Mouse (Mus musculus) kidney, postnatal 36 days (tissue): ENCODE measurements at regions not wholly inside any gene's neighbourhood (a gene's known extent, or its start where the extent isn't known, plus 50 kb on each side); places are given as distances from the start of the nearest gene placed in this dataset.

ENCODE experiments used
- DNase-seq, 2 experiments: peaks; one replicate each; pipeline ENCODE4 v3.0.0; 2021 to 2022; ENCODE audit warnings: mixed read lengths in 2 of 2

GRCm38 (mm10) chr12:95937705-95938104, 245.7 kb downstream of the Flrt2 start:
- no peak for DNase-seq

- no peak for DNase-seq
Observed at GRCm38 (mm10) chr12:95940465-95941012, 248.5 kb downstream of the Flrt2 start.

GRCm38 (mm10) chr12:95959786-95960504, 267.9 kb downstream of the Flrt2 start:
- DNase-seq = no peak

- no peak for DNase-seq
Observed at GRCm38 (mm10) chr12:95960505-95960871, 268.5 kb downstream of the Flrt2 start.

- DNase-seq = peak; percentile 11 to 20
Observed at GRCm38 (mm10) chr12:95962817-95963216, 270.8 kb downstream of the Flrt2 start.

- no peak for DNase-seq
Observed at GRCm38 (mm10) chr12:95988669-95989288, 296.8 kb downstream of the Flrt2 start.

GRCm38 (mm10) chr12:95994963-95995362, 302.9 kb downstream of the Flrt2 start:
- DNase-seq = no peak

- DNase-seq = no peak
Observed at GRCm38 (mm10) chr12:96030180-96030579, 338.2 kb downstream of the Flrt2 start.

- no peak for DNase-seq
Observed at GRCm38 (mm10) chr12:96075365-96075764, 383.3 kb downstream of the Flrt2 start.

- no peak for DNase-seq
Observed at GRCm38 (mm10) chr12:96090995-96091394, 399.0 kb downstream of the Flrt2 start.

- DNase-seq = no peak
Observed at GRCm38 (mm10) chr12:96106254-96106653, 414.2 kb downstream of the Flrt2 start.

GRCm38 (mm10) chr12:96114727-96115379, 422.8 kb downstream of the Flrt2 start:
- DNase-seq = no peak

- no peak for DNase-seq
Observed at GRCm38 (mm10) chr12:96117553-96117952, 425.5 kb downstream of the Flrt2 start.

- DNase-seq = no peak
Observed at GRCm38 (mm10) chr12:96124156-96124931, 432.3 kb downstream of the Flrt2 start.

GRCm38 (mm10) chr12:96129870-96130454, 437.9 kb downstream of the Flrt2 start:
- no peak for DNase-seq

- DNase-seq = no peak
Observed at GRCm38 (mm10) chr12:96130796-96131512, 438.9 kb downstream of the Flrt2 start.

- DNase-seq = no peak
Observed at GRCm38 (mm10) chr12:96134136-96134535, 442.1 kb downstream of the Flrt2 start.

GRCm38 (mm10) chr12:96141748-96142147, 449.7 kb downstream of the Flrt2 start:
- no peak for DNase-seq

- no peak for DNase-seq
Observed at GRCm38 (mm10) chr12:96154095-96154494, 462.1 kb downstream of the Flrt2 start.

GRCm38 (mm10) chr12:96167551-96167950, 475.5 kb downstream of the Flrt2 start:
- no peak for DNase-seq

GRCm38 (mm10) chr12:96198928-96199327, 506.9 kb downstream of the Flrt2 start:
- DNase-seq = no peak

- DNase-seq = no peak
Observed at GRCm38 (mm10) chr12:96201855-96202254, 509.8 kb downstream of the Flrt2 start.
